Mouse (Mus musculus): ENCODE measurements around the gene Strada. TPM values are rescaled to one million over a fixed set of nuclear protein-coding genes. Genes with fewer than 3 reads are reported as not detected.

The Strada gene
- total RNA-seq, 2 experiments from 2014 or later = 6.4 to 6.6 TPM

- no peak for DNase-seq (ENCODE audit: low spot score)
- intact Hi-C loops (cut with DNase I) = no loop called here
Observed at GRCm38 (mm10) chr11:106192657-106193370, 9.2 kb downstream of the Strada start.

GRCm38 (mm10) chr11:106192241-106192640 is 9.7 kb downstream of the Strada start:
- intact Hi-C loops (cut with DNase I) = no loop called here

GRCm38 (mm10) chr11:106191716-106192115 is 10.3 kb downstream of the Strada start:
- no peak for DNase-seq (ENCODE audit: low spot score)
- intact Hi-C loops (cut with DNase I) = no loop called here

More at GRCm38 (mm10) chr11:106192241-106192640, 9.7 kb downstream of the Strada start:
- DNase-seq (ENCODE audit: low spot score) = no peak

GRCm38 (mm10) chr11:106187326-106187725 is 14.6 kb downstream of the Strada start:
- intact Hi-C loops (cut with DNase I) = no loop called here
- no peak for DNase-seq (ENCODE audit: low spot score)

- no peak for DNase-seq (ENCODE audit: low spot score)
- intact Hi-C loops (cut with DNase I) = no loop called here
Observed at GRCm38 (mm10) chr11:106180449-106180801, 21.5 kb downstream of the Strada start.

GRCm38 (mm10) chr11:106179711-106180448 is 22.1 kb downstream of the Strada start:
- intact Hi-C loops (cut with DNase I) = no loop called here
- no peak for DNase-seq (ENCODE audit: low spot score)

GRCm38 (mm10) chr11:106178036-106178782 is 23.8 kb downstream of the Strada start:
- no peak for DNase-seq (ENCODE audit: low spot score)
- intact Hi-C loops (cut with DNase I) = no loop called here

- intact Hi-C loops (cut with DNase I) = no loop called here
- DNase-seq (ENCODE audit: low spot score) = no peak
Observed at GRCm38 (mm10) chr11:106176372-106176771, 25.6 kb downstream of the Strada start.

- no peak for DNase-seq (ENCODE audit: low spot score)
- intact Hi-C loops (cut with DNase I) = no loop called here
Observed at GRCm38 (mm10) chr11:106175081-106175480, 26.9 kb downstream of the Strada start.

- no peak for DNase-seq (ENCODE audit: low spot score)
- intact Hi-C loops (cut with DNase I) = no loop called here
Observed at GRCm38 (mm10) chr11:106174372-106174771, 27.6 kb downstream of the Strada start.

GRCm38 (mm10) chr11:106173228-106173627 is 28.7 kb downstream of the Strada start:
- intact Hi-C loops (cut with DNase I) = no loop called here
- no peak for DNase-seq (ENCODE audit: low spot score)

- no peak for DNase-seq (ENCODE audit: low spot score)
- intact Hi-C loops (cut with DNase I) = no loop called here
Observed at GRCm38 (mm10) chr11:106170807-106171206, 31.2 kb downstream of the Strada start.

GRCm38 (mm10) chr11:106167435-106167834 is 34.5 kb downstream of the Strada start:
- no peak for DNase-seq (ENCODE audit: low spot score)
- intact Hi-C loops (cut with DNase I) = no loop called here

GRCm38 (mm10) chr11:106164601-106165180 is 37.3 kb downstream of the Strada start:
- intact Hi-C loops (cut with DNase I) = no loop called here
- no peak for DNase-seq (ENCODE audit: low spot score)

- intact Hi-C loops (cut with DNase I) = no loop called here
- DNase-seq (ENCODE audit: low spot score) = no peak
Observed at GRCm38 (mm10) chr11:106163546-106163945, 38.4 kb downstream of the Strada start.

- intact Hi-C loops (cut with DNase I) = no loop called here
- DNase-seq (ENCODE audit: low spot score) = no peak
Observed at GRCm38 (mm10) chr11:106162237-106162636, 39.7 kb downstream of the Strada start.

GRCm38 (mm10) chr11:106160841-106161721 is 40.9 kb downstream of the Strada start, which contains the start of the genes Gm10840 and Limd2:
Gene Gm10840, plus strand, starts transcription at chr11:106160850.
Gene Limd2, minus strand, starts transcription at chr11:106160860.
- no peak for DNase-seq (ENCODE audit: low spot score)
- intact Hi-C loops (cut with DNase I) = no loop called here

- intact Hi-C loops (cut with DNase I) = no loop called here
- DNase-seq (ENCODE audit: low spot score) = peak; percentile 63
Observed at GRCm38 (mm10) chr11:106159921-106160840, 41.8 kb downstream of the Strada start.
